Mouse (Mus musculus) cerebellum, postnatal 25 days (tissue): ENCODE results near the gene Hnrnpa1.
A peak's percentile ranks its signal among the peaks of the same experiment; 100 is the strongest.
"Not testable (repeated sequence)": the region's sequence is repeated elsewhere in the genome, so short reads cannot be mapped to it uniquely, and the experiment has no call there.

ENCODE experiments used
- DNase-seq, 2 experiments: peaks; one replicate each; pipeline ENCODE4 v3.0.0; 2021; ENCODE audit warnings: mixed read lengths in 2 of 2

The Hnrnpa1 gene

GRCm38 (mm10) chr15:103241071-103242018 is 1.1 kb downstream of the Hnrnpa1 start:
- not testable (repeated sequence) for DNase-seq

GRCm38 (mm10) chr15:103242885-103243284 is 2.7 kb downstream of the Hnrnpa1 start:
- DNase-seq: peak in 1 of 2 experiments; percentile 20

- DNase-seq: no peak
Measured at GRCm38 (mm10) chr15:103245616-103246015, 5.4 kb downstream of the Hnrnpa1 start.

- DNase-seq: no peak
Measured at GRCm38 (mm10) chr15:103247078-103247781, 7.0 kb downstream of the Hnrnpa1 start.

- DNase-seq: no peak
Measured at GRCm38 (mm10) chr15:103247782-103248400, 7.7 kb downstream of the Hnrnpa1 start.

DNA sequence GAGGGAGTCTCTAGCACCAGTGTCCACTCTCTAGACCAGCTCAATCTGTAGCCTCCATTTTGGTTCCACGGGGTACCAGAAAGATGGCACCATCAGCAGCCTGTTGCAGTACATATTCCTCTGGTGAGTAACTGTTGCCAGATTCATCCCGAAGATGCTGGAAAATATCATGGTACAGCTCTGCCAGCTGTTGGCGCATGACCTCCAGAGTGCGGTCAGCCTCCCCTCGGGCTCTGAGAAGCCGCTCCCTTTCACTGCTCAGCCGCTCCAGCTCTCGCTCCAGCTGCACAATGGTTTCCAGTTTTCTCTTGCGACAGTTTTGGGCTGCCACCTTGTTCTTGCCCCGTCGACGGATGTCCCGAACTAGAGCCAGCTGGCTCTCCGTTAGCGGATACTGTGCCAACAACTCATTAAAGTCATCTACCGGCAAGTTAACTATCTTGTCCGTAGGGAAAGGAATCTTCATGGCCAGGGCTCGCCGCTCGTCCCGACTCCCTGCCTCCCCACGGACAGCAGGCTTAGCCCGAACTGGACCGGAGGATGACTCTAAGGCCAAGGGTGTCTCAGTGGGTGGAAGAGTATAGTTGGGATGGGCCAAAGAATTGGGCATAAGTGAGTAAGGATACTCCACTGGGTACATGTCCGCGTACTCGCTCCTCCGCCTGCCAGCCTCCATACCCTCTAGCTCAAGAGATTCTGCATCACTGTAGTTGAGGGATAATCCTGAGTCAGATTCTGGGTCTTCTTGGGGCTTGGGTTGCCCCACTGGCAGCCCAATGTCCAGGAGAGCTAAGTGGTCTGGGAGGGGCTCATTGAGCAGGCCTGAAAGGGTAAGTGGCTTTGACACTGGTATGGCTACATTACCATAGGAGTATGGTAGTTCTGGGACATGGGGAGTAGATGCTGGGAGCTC is 8.4 kb downstream of the Hnrnpa1 start:
- DNase-seq: peak in 1 of 2 experiments; percentile 29

GRCm38 (mm10) chr15:103249511-103249910 is 9.3 kb downstream of the Hnrnpa1 start:
- DNase-seq: not testable (repeated sequence)

DNA sequence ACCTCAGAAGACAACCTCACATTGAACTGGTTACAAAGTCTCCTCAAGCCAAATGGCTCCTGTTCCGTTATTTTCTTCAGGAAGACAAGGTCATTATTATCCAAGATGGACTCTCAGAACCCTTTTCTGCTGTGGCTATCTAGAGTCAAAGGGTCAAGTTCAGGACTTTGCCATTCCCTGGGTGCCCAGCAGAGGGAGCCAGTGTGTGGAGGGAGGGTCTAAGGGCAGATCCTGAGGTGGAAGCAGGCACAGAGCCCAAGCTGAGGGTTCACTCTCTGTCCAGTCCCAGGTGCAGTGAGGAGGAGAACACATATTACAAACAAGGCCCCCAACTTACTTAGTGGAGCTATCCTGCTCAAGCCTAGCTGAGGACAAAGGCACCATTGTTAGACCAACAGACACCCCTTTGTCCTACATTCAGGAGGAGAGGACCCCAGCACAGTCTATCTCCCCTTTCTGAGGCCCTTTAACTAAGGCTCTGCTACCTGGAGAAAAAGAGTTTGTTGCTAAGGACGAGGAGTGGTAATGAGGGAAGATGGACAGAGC is 10.0 kb downstream of the Hnrnpa1 start:
- peak; percentile 60 to 75 for DNase-seq

GRCm38 (mm10) chr15:103251595-103251994 is 11.4 kb downstream of the Hnrnpa1 start:
- DNase-seq: no peak

DNA sequence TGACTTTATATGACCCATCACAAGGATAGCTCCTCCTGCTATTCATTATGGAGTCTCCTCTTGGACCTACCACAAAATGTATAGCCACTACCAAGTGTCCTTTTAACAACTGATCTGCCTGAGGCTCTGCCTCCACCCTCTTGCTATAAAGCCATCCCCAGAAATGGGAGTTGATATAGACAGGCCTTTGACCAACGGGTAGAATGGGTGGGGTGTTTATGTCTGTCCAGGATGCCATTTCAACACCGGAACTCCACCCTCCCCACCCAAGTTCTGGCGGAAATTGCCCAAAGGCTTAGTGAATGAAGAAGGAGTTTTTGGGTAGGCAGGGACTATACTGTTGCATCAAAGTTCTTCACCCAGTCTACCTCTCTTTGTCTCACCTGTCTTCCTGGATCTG is 12.4 kb downstream of the Hnrnpa1 start:
- no peak for DNase-seq

GRCm38 (mm10) chr15:103253352-103253751 is 13.1 kb downstream of the Hnrnpa1 start:
- DNase-seq: no peak

DNA sequence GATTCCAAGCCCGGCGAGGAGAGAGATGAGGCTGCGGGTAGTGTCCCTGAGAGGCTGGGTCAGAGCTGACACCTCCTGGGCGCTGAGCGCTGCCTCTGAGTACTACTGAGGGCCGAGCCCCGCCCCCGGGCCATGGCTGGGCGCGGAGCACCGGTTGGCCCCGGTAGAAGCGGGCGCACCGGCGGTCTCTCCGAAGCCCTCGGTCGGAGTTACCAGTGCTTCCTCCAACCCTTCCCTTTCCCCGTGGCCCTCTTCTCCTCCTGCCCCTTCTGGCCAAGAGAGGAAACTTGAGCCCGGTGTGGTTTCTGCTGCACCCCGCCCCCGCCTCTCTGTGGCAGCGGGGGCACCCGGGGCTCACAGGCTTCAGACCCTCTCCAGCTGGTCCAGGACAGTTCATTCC is 14.9 kb downstream of the Hnrnpa1 start:
- peak in 1 of 2 experiments; percentile 28 for DNase-seq

DNA sequence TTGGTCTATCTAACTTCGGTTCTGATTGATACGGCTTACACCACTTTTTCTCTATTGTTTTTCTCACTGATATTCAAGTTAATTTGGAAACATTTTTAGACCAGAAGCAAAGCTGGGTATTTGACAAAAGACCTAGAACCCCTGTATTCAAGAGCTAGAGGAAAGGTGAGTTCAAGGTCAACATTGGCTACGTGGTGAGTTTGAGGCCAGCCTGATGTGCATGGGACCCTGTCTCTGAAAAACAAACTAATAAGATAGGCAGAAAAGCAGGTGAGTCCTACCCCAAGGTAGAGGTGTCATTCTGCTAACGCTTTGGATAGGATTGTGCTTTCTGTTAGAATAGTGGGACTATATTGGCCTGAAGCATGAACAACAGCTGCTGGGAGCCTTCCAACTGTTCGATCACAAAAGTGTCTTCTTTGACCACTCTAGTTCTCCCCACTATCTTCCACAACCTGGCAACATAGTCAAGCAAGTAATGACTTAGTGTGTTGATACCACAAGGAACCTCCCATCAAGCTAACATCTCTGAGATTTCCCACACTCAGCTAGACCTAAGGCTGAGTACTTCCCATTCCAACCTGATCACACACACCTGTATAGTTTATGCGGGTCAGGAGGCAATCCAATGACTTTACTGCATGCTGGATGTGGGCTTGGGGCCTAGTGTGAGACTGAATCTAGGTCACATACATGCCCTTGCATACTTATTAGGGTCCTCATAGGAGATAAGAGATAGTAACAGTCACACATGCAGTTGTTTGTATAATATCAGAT is 16.2 kb downstream of the Hnrnpa1 start:
- DNase-seq: no peak

DNA sequence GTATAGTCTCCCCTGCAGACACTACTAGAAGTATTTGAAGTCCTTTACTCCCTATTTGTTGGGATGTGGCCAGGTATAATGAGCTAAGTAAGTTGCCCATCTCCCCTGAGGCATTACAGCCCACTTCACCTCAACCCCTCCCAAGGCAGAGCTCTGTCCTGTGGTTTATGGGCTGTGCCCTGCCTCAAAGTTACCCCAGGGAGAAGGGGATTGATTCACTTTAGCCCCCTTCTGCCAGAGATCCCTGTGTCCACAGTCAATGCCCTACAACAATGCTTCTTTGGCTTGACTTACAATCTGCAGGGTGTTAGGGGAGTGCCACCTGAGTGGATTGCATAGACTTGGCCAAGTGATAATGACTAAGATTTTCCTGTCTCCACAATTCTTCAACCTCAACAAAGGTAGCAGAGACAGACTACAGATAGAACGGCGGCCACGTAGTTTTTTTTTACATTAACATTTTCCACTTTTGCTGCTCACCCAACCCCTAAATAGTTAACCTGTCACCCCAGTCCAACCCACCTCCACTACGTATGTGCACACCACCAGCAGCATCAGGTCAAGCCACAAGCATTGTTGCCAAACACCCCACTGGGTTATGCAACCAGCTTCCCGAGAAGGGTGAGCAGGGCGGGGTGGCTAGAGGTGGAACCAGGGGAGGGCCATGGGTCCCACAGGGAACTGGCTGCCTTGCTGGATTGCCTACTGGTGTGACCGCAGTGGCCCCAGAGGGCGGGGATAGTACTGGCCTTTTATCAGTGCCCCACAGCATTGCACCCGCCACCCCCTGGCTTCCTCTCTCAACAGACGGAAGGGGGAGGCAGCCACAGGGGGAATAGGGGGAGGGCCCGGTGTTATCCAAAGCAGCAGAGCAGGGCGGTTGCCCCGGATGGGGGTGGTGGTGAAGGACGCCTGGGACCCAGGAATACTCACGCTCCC is 17.8 kb downstream of the Hnrnpa1 start, which contains the start of gene Nfe2:
Gene Nfe2, minus strand, starts transcription at position 614 of the 939 bp plus-strand sequence.
- peak in 1 of 2 experiments; percentile 33 for DNase-seq

GRCm38 (mm10) chr15:103259162-103259561 is 18.9 kb downstream of the Hnrnpa1 start:
- DNase-seq: no peak

GRCm38 (mm10) chr15:103259989-103260388 is 19.8 kb downstream of the Hnrnpa1 start:
- DNase-seq: no peak

DNA sequence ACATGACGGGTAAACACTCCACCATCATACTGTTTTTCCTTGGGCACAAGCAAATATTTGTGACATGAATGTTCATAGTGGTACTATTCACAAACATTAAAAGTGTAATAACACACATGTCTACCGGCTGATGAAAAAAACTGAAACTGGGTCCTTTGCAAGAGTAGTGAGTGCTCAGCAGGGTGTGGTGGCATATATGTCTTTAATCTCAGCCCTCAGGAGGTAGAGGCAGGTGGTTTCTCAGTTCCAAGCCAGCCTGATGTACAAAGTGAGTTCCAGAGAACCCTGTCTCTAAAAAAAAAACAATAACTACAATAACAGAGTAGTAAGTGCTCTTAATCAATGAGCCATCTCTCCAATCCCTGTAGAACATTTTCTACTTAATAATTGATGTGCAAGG is 24.6 kb downstream of the Hnrnpa1 start:
- no peak for DNase-seq

DNA sequence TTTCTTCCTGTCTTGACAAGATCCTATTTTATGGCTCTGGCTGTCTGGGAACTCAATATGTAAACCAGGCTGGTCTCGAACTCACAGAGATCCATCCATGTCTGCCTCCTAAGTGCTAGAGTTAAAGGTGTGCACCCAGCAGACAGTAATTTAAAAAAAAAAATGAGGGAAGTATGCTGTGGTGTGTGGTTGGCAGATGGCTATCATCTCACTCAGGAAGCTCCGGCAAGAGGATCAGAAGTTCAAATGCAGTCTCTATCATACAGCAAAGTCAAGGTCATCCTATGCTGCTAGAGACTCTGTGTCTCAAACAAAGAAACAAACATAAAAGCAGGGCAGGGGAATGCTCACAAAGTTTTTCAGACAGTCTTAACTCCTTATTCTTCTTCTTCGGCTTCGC is 28.7 kb downstream of the Hnrnpa1 start:
- DNase-seq: no peak

DNA sequence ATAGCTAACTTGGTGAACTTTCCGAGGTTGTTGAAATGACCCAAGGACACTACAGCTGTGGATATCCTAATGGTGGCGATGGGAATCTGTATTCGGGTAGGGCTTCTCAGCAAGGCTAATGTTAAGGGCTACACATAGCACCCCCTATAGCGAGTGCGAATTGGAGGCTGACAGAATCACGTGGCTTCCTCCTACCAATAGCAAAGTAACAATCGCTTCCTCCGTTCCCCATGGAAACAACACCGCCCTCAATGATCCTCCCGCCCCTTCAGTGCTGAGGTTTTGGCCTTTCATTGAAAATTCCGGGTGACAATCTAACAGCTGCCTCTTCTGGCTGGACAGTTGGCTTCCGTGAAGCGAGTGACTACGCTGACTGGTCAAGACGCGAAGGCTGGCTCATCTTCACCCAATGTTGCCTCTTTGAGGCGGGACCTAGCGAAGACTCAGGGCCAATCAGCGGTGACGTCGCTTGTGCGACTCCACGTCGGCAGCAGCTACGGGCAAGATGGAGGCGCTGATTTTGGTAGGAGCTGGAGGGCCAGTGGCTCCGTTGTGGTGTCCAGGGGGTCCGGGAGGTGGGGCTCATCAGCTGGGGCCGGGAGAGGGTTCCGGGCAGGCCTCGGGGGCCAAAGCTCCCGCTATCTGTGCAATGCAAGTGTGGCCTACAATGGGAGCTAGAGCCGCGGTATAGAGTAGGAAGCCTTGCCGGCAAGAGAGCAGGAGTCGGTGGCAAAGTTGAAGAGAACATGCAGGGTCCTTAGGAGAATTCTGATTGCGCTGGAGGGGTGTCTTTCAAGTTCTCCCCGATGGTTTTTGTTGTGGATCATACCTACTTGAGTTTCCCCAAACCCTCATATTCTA is 32.4 kb downstream of the Hnrnpa1 start, which contains the start of gene Copz1:
Gene Copz1, plus strand, starts transcription at position 296 of the 861 bp plus-strand sequence.
- DNase-seq: peak; percentile 96
